Mouse (Mus musculus) kidney, postnatal 0 days (tissue): ENCODE data around the gene Fiz1. TPM values are rescaled to one million over a fixed set of nuclear protein-coding genes. Genes with fewer than 3 reads are reported as not detected.

Experiments
- ATAC-seq: fragments of 200-750 bp; cut with Nextera tagmentation; replicated peaks from 2 replicates; pipeline ENCODE4 v1.8.0; 2017; ENCODE audit warnings: low read depth, moderate number of reproducible peaks, moderate TSS enrichment, moderate library complexity; ENCODE audit not compliant: low FRiP score
- DNase-seq: peaks from one replicate; pipeline ENCODE4 v3.0.0-alpha.2; 2016; ENCODE audit warnings: low spot score
- H3K27ac ChIP-seq: fragments of 300-500 bp; sonication (generic); 2 replicates; pipeline ENCODE4 v1.5.1; 2014; ENCODE audit warnings: mild to moderate bottlenecking
- H3K27me3 ChIP-seq: fragments of 300-500 bp; sonication (generic); 2 replicates; pipeline ENCODE4 v1.6.1; 2014; ENCODE audit warnings: low read length, mixed read lengths; ENCODE audit not compliant: insufficient read depth
- H3K36me3 ChIP-seq: fragments of 300-500 bp; sonication (generic); 2 replicates; pipeline ENCODE4 v1.6.1; 2014; ENCODE audit warnings: low read length, mixed read lengths; ENCODE audit not compliant: insufficient read depth
- H3K4me1 ChIP-seq: fragments of 300-500 bp; sonication (generic); replicated peaks from 2 replicates; pipeline ENCODE4 v1.6.1; 2014; ENCODE audit warnings: antibody characterized with exemption, low read length, mixed read lengths; ENCODE audit not compliant: insufficient read depth
- H3K4me2 ChIP-seq: fragments of 300-500 bp; sonication (generic); 2 replicates; pipeline ENCODE4 v1.6.1; 2014; ENCODE audit warnings: mild to moderate bottlenecking, low read length, moderate library complexity, mixed read lengths
- H3K4me3 ChIP-seq: fragments of 300-500 bp; sonication (generic); replicated peaks from 2 replicates; pipeline ENCODE4 v1.5.1; 2014; ENCODE audit warnings: low read depth, low read length
- H3K9ac ChIP-seq: fragments of 300-500 bp; sonication (generic); 2 replicates; pipeline ENCODE4 v1.6.1; 2014; ENCODE audit warnings: low read depth, low read length
- H3K9me3 ChIP-seq: fragments of 300-500 bp; sonication (generic); replicated peaks from 2 replicates; pipeline ENCODE4 v1.6.1; 2016; ENCODE audit warnings: low read length, inconsistent platforms, mixed read lengths
- CTCF ChIP-seq: IDR thresholded peaks from 2 replicates; pipeline ENCODE4 v1.5.1; 2016; ENCODE audit warnings: antibody characterized with exemption, low read depth, mild to moderate bottlenecking, moderate library complexity
- WGBS: fragments of 180-500 bp; shearing (Covaris S2); extraction: QIAGEN DNeasy Blood & Tissue Kit; methylation state at CpG from one replicate; pipeline ENCODE4 v1.1.7; 2014; 5-methylcytosine and 5-hydroxymethylcytosine counted together
- polyA plus RNA-seq: library from polyadenylated mRNA; unstranded; fragments of >200 nt; fragmentation: Nextera tagmentation; extraction: Ambion mirVana; gene quantifications from 2 replicates; pipeline ENCODE4 v1.2.1, GENCODE M21; 2015

Fiz1 gene
- polyA plus RNA-seq, 1 experiment from 2014 or later = 31.8 TPM

GRCm38 (mm10) chr7:4964988-4965387 is 49.5 kb downstream of the Fiz1 start:
- DNase-seq = no peak
- whole genome bisulfite sequencing = 86% methylated on average over 5 of the region's 5 CpGs
- no peak for TF ChIP-seq CTCF
- no peaks in the 10 kb centered on the region for H3K36me3 ChIP-seq
- no peak overlapping the region for H3K4me2 ChIP-seq
- H3K9me3 ChIP-seq = no peaks in the 10 kb centered on the region
- H3K4me1 ChIP-seq = no peaks in the 10 kb centered on the region
- H3K27ac ChIP-seq = no peak overlapping the region
- H3K27me3 ChIP-seq = no peaks in the 10 kb centered on the region
- ATAC-seq = no peak
- H3K9ac ChIP-seq = no peak overlapping the region
- H3K4me3 ChIP-seq = no peak overlapping the region

GRCm38 (mm10) chr7:4964272-4964671 is 50.2 kb downstream of the Fiz1 start, which contains the start of gene Sbk2:
Gene Sbk2, minus strand, starts transcription at chr7:4964406.
- H3K36me3 ChIP-seq = no peaks in the 10 kb centered on the region
- TF ChIP-seq CTCF = peak; percentile 75
- H3K4me1 ChIP-seq = no peaks in the 10 kb centered on the region
- H3K4me2 ChIP-seq = peak within 1 kb of the TSS; percentile 36
- no peaks in the 10 kb centered on the region for H3K9me3 ChIP-seq
- H3K9ac ChIP-seq = no peak within 1 kb of the TSS
- DNase-seq (peak; percentile 85), ATAC-seq (peak; percentile 89)
- no peak within 1 kb of the TSS for H3K4me3 ChIP-seq
- 3% methylated on average over 10 of the region's 10 CpGs for WGBS
- H3K27me3 ChIP-seq = no peaks in the 10 kb centered on the region
- H3K27ac ChIP-seq = no peak within 1 kb of the TSS

- peak; percentile 14; the same call in 1 of the 2 replicates for TF ChIP-seq CTCF
- Histone ChIP-seq H3K9ac (no peak overlapping the region), H3K36me3 (no peaks in the 10 kb centered on the region), H3K4me1 (no peaks in the 10 kb centered on the region), H3K4me3 (no peak overlapping the region), H3K9me3 (no peaks in the 10 kb centered on the region), H3K27ac (no peak overlapping the region), H3K4me2 (no peak overlapping the region), H3K27me3 (no peaks in the 10 kb centered on the region)
- ATAC-seq (no peak), DNase-seq (no peak)
- 64% methylated on average over 5 of the region's 5 CpGs for WGBS
Observed at GRCm38 (mm10) chr7:4963527-4963926, 51.0 kb downstream of the Fiz1 start.

GRCm38 (mm10) chr7:4957361-4957760 is 57.1 kb downstream of the Fiz1 start:
- H3K4me3 ChIP-seq = no peak overlapping the region
- TF ChIP-seq CTCF = no peak
- H3K9ac ChIP-seq = 0 out of 2 replicates have a peak overlapping the region, but pooled peaks have one; percentile 14
- H3K4me1 ChIP-seq = no peaks in the 10 kb centered on the region
- 78% methylated on average over 10 of the region's 10 CpGs for WGBS
- H3K4me2 ChIP-seq = no peak overlapping the region
- DNase-seq (no peak), ATAC-seq (no peak)
- no peaks in the 10 kb centered on the region for H3K9me3 ChIP-seq
- no peaks in the 10 kb centered on the region for H3K36me3 ChIP-seq
- H3K27ac ChIP-seq = no peak overlapping the region
- H3K27me3 ChIP-seq = no peaks in the 10 kb centered on the region

Other genes starting within 250 kb of the Fiz1 start
- not detected in 2 replicates for gene Fam71e2, start 243.4 kb downstream of the Fiz1 start, polyA plus RNA-seq
- gene Il11, start 231.8 kb downstream of the Fiz1 start, polyA plus RNA-seq = 0.14 and 0.20 TPM in 2 replicates
- 0.70 TPM in 1 of 2 replicates, not detected in the other for gene Tmem190, start 231.8 kb downstream of the Fiz1 start, polyA plus RNA-seq
- gene Tmem238, start 225.0 kb downstream of the Fiz1 start, polyA plus RNA-seq = 35.9 and 40.4 TPM in 2 replicates
- gene Rpl28, start 221.8 kb downstream of the Fiz1 start, polyA plus RNA-seq = 453 and 480 TPM in 2 replicates
- gene Ube2s, start 202.1 kb downstream of the Fiz1 start, polyA plus RNA-seq = 198 and 203 TPM in 2 replicates
- 0.62 and 0.67 TPM in 2 replicates for gene Shisa7, start 170.0 kb downstream of the Fiz1 start, polyA plus RNA-seq
- 11.0 and 12.4 TPM in 2 replicates for gene Isoc2b, start 144.4 kb downstream of the Fiz1 start, polyA plus RNA-seq
- gene Isoc2a, start 137.5 kb downstream of the Fiz1 start, polyA plus RNA-seq = 0.72 and 0.77 TPM in 2 replicates
- not detected in 2 replicates for gene Gm36210, start 108.2 kb downstream of the Fiz1 start, polyA plus RNA-seq
- 3.5 and 3.9 TPM in 2 replicates for gene Zfp628, start 99.5 kb downstream of the Fiz1 start, polyA plus RNA-seq
- 2.1 and 2.6 TPM in 2 replicates for gene Nat14, start 92.7 kb downstream of the Fiz1 start, polyA plus RNA-seq
- gene Ssc5d, start 88.9 kb downstream of the Fiz1 start, polyA plus RNA-seq = 0.91 and 1.1 TPM in 2 replicates
- gene Sbk2, start 50.3 kb downstream of the Fiz1 start, polyA plus RNA-seq = 0.12 and 0.13 TPM in 2 replicates
- gene Sbk3, start 43.5 kb downstream of the Fiz1 start, polyA plus RNA-seq = 0.05 TPM in 1 of 2 replicates, not detected in the other
- 21.2 and 21.3 TPM in 2 replicates for gene Zfp579, start 18.5 kb downstream of the Fiz1 start, polyA plus RNA-seq
- gene Zfp524, start 282 bp downstream of the Fiz1 start, polyA plus RNA-seq = 12.8 and 14.1 TPM in 2 replicates
- gene Gm44973, start 799 bp upstream of the Fiz1 start, polyA plus RNA-seq = 4.7 and 5.7 TPM in 2 replicates
- gene Zfp865, start 5.7 kb upstream of the Fiz1 start, polyA plus RNA-seq = 4.7 and 5.6 TPM in 2 replicates
- gene Ccdc106, start 5.9 kb upstream of the Fiz1 start, polyA plus RNA-seq = 22.7 and 23.5 TPM in 2 replicates
- not detected in 2 replicates for gene 4632433K11Rik, start 19.4 kb upstream of the Fiz1 start, polyA plus RNA-seq
- gene Zfp784, start 23.7 kb upstream of the Fiz1 start, polyA plus RNA-seq = 5.7 and 6.6 TPM in 2 replicates
- gene Zfp580, start 36.8 kb upstream of the Fiz1 start, polyA plus RNA-seq = 48.7 and 54.0 TPM in 2 replicates
- 95.0 and 103 TPM in 2 replicates for gene U2af2, start 47.4 kb upstream of the Fiz1 start, polyA plus RNA-seq
- gene Epn1, start 65.5 kb upstream of the Fiz1 start, polyA plus RNA-seq = 58.4 and 61.7 TPM in 2 replicates
- not detected in 2 replicates for gene Rfpl4, start 102.3 kb upstream of the Fiz1 start, polyA plus RNA-seq
- 0.79 and 0.83 TPM in 2 replicates for gene Rasl2-9, start 111.3 kb upstream of the Fiz1 start, polyA plus RNA-seq
- gene Vmn1r55, start 135.0 kb upstream of the Fiz1 start, polyA plus RNA-seq = not detected in 2 replicates
- not detected in 2 replicates for gene Vmn1r56, start 182.1 kb upstream of the Fiz1 start, polyA plus RNA-seq
- not detected in 2 replicates for gene Vmn1r57, start 203.8 kb upstream of the Fiz1 start, polyA plus RNA-seq